Mouse (Mus musculus) heart, embryonic 13.5 days (tissue): ENCODE data around the gene Adprm. TPM values are rescaled to one million over a fixed set of nuclear protein-coding genes. Genes with fewer than 3 reads are reported as not detected.

Experiments used
- ATAC-seq: fragments of 200-750 bp; cut with Nextera tagmentation; 2 replicates; pipeline ENCODE4 v1.8.0; 2017; ENCODE audit warnings: moderate TSS enrichment; ENCODE audit not compliant: insufficient number of reproducible peaks, low FRiP score, low TSS enrichment; ENCODE audit errors: extremely low read depth
- H3K27ac ChIP-seq: fragments of 300-500 bp; sonication (generic); replicated peaks from 2 replicates; pipeline ENCODE4 v1.5.1; 2015; ENCODE audit warnings: moderate library complexity, mild to moderate bottlenecking, inconsistent platforms
- H3K27me3 ChIP-seq: fragments of 300-500 bp; sonication (generic); replicated peaks from 2 replicates; pipeline ENCODE4 v1.6.1; 2015; ENCODE audit warnings: mild to moderate bottlenecking, inconsistent platforms
- H3K36me3 ChIP-seq: fragments of 300-500 bp; sonication (generic); 2 replicates; pipeline ENCODE4 v1.6.1; 2015; ENCODE audit warnings: mild to moderate bottlenecking, inconsistent platforms
- H3K4me1 ChIP-seq: fragments of 300-500 bp; sonication (generic); 2 replicates; pipeline ENCODE4 v1.6.1; 2015; ENCODE audit warnings: inconsistent platforms
- H3K4me2 ChIP-seq: fragments of 300-500 bp; sonication (generic); 2 replicates; pipeline ENCODE4 v1.6.1; 2015; ENCODE audit warnings: inconsistent platforms, mild to moderate bottlenecking, moderate library complexity
- H3K4me3 ChIP-seq: fragments of 300-500 bp; sonication (generic); 2 replicates; pipeline ENCODE4 v1.5.1; 2015; ENCODE audit warnings: moderate library complexity, mild to moderate bottlenecking, inconsistent platforms
- H3K9ac ChIP-seq: fragments of 300-500 bp; sonication (generic); 2 replicates; pipeline ENCODE4 v1.6.1; 2015; ENCODE audit warnings: inconsistent platforms, mild to moderate bottlenecking, moderate library complexity
- H3K9me3 ChIP-seq: fragments of 300-500 bp; sonication (generic); 2 replicates; pipeline ENCODE4 v1.6.1; 2016; ENCODE audit warnings: inconsistent platforms
- WGBS: fragments of 180-500 bp; shearing (Covaris S2); methylation state at CpG from one replicate; pipeline ENCODE4 v1.1.7; 2015; ENCODE audit warnings: mixed read lengths; 5-methylcytosine and 5-hydroxymethylcytosine counted together
- polyA plus RNA-seq: library from polyadenylated mRNA; unstranded; fragments of >200 nt; fragmentation: Nextera tagmentation; extraction: Ambion mirVana; gene quantifications from 2 replicates; pipeline ENCODE4 v1.2.1, GENCODE M21; 2015

Gene Adprm
- polyA plus RNA-seq, 1 experiment from 2014 or later, result 16.0 TPM

DNA sequence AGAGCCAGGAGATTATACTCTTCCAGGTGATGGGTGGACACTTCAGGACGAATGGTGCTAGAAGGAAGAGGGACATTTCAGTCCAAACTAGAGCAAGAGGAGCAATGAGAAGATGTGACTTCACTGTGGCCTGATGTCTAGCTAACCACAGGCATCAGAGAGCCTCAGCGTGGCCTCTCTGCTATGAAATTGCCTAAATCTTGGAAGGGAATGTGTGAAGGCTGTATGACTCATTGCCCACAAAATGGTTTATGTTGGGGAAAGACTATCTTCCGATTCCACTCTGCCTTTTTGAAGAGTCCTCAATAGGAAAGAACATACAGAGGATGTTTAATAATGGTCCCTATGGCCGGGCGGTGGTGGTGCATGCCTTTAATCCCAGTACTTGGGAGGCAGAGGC is 24.4 kb upstream of the Adprm start:
- no peak for ATAC-seq
- Histone ChIP-seq H3K27ac (no peak overlapping the region), H3K4me3 (no peak overlapping the region), H3K9ac (no peak overlapping the region), H3K27me3 (peaks cover 24% of the 10 kb centered on the region; the same call in 1 of the 2 replicates), H3K36me3 (no peaks in the 10 kb centered on the region), H3K4me2 (no peak overlapping the region), H3K9me3 (no peaks in the 10 kb centered on the region), H3K4me1 (peaks cover 20% of the 10 kb centered on the region)
- 77% methylated on average over 5 of the region's 5 CpGs for WGBS

DNA sequence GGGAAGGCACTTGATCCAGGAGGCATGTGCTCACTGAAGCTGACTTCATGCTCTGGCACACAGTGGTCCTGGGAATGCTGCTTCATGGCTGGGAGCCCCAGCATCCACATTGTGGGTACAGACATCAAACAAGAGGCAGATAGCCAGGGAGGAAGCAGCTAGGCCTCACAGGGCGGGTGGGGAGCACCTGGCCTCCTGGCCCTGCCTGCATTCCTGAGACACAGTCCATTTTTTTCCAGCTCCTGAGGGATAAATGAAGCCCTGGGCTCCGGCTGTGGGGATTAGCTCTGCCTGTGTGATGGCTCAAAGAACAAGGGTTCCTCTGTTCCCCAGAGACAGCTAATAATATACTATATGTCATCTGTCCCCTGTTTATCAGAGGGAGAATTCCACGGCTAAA is 22.6 kb upstream of the Adprm start:
- Histone ChIP-seq H3K9me3 (no peaks in the 10 kb centered on the region), H3K4me3 (no peak overlapping the region), H3K4me2 (no peak overlapping the region), H3K36me3 (no peaks in the 10 kb centered on the region), H3K4me1 (peaks cover 9% of the 10 kb centered on the region; the same call in 1 of the 2 replicates), H3K27me3 (peaks cover 19% of the 10 kb centered on the region; the same call in 1 of the 2 replicates), H3K27ac (no peak overlapping the region), H3K9ac (no peak overlapping the region)
- 33% methylated on average over 3 of the region's 3 CpGs for WGBS
- no peak for ATAC-seq

DNA sequence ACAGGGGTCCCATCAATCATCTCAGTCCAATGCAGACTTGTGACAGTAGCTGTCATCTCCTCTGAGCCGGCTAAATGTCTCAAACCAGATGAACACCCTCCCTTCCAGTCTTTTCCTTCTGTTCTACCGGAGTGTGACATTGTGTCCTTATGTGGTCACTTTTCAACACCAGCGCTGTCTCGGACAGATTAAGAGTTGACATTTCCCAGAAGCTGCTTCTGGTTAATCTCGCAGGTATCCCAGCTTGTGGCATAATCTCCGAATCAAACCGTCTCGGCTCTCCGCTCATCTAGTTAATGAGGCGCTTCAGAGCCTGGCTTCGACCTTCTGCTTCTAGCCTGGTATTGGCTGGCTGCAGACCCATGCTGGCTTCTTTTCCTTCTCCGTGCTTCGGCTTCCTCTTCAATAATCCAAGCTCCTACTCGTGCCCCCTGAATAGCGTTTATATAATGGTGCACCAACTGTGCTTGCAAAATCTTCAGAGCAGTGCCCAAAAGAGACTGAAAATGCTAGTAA is 20.3 kb upstream of the Adprm start:
- peaks cover 9% of the 10 kb centered on the region; the same call in 1 of the 2 replicates for H3K27me3 ChIP-seq
- WGBS, result 41% methylated on average over 15 of the region's 15 CpGs
- H3K4me1 ChIP-seq, result peaks cover 9% of the 10 kb centered on the region; the same call in 1 of the 2 replicates
- H3K27ac ChIP-seq, result no peak overlapping the region
- no peaks in the 10 kb centered on the region for H3K9me3 ChIP-seq
- no peak overlapping the region for H3K4me3 ChIP-seq
- no peaks in the 10 kb centered on the region; the same call in 1 of the 2 replicates for H3K36me3 ChIP-seq
- no peak overlapping the region for H3K9ac ChIP-seq
- no peak for ATAC-seq
- H3K4me2 ChIP-seq, result peak overlapping the region; percentile 27

DNA sequence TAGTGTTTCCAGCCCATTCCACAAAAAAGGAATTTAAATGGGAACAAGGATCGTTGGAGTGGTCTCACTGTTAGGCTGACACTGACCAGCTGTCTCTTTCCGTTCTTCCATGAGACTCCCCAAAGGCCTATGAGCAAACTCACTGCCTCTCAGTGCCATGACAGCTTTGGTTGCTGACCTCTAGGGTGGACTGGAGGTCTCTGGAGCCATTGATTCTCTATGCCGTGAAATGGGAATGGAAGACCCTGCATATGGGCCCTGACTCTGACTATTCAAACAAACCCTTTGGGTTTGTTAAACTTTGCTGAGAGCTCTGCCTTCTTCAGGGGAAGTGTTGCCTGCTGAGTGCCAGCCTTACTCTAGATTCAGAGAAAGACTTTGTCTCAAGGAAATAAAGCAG is 15.3 kb upstream of the Adprm start:
- Histone ChIP-seq H3K27ac (no peak overlapping the region), H3K27me3 (peaks cover 4% of the 10 kb centered on the region; the same call in 1 of the 2 replicates), H3K9ac (no peak overlapping the region), H3K4me3 (no peak overlapping the region), H3K4me2 (no peak overlapping the region), H3K36me3 (peaks cover 45% of the 10 kb centered on the region), H3K4me1 (peaks cover 7% of the 10 kb centered on the region; the same call in 1 of the 2 replicates), H3K9me3 (no peaks in the 10 kb centered on the region)
- WGBS, result 89% methylated on average over 3 of the region's 3 CpGs
- no peak for ATAC-seq

DNA sequence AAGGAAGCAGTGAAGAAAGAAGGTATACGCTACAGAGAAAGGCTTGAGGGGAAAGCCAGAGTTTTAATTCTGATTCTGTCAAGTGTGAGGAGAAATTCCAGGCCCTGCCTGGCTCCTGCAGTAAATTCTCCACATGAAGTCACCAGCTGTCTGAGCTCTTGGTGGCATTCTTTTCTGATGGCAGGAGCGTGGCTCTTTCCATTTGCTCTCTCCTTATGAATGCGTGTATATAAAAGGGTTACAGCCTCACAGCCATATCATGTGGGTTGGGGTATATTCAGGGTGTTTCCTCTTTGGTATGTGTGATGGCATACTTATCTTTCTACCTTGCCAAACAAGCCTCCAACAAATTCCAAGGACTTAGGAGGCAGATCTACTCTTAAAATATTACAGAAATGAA is 10.3 kb upstream of the Adprm start:
- peaks cover 90% of the 10 kb centered on the region for H3K36me3 ChIP-seq
- no peak for ATAC-seq

DNA sequence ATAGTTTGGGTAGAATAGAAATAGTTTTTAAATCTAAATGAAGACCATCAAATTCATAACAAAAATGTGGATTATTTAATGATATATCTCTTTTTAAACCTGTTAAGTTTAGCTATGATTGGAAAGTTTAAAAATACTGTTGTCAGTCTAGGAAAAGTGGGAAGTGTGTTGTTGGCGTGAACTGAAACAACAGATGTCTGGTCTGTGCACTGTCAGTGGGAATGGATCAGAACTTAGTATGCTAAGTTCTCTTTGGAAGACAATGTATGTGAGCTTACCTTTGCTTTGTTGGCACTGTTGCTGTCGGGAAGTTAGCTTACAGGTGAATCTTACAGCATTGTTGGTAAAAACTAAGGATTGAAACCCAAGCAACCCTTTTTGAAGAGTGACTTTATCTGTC is 8.9 kb upstream of the Adprm start:
- Histone ChIP-seq H3K4me2 (no peak overlapping the region), H3K4me3 (no peak overlapping the region), H3K36me3 (peaks cover 94% of the 10 kb centered on the region), H3K9me3 (no peaks in the 10 kb centered on the region), H3K4me1 (no peaks in the 10 kb centered on the region), H3K27me3 (no peaks in the 10 kb centered on the region), H3K9ac (no peak overlapping the region), H3K27ac (no peak overlapping the region)
- WGBS, result 84% methylated on average over 2 of the region's 2 CpGs
- ATAC-seq, result no peak

More for the DNA sequence above, 10.3 kb upstream of the Adprm start:
- no peak overlapping the region for H3K27ac ChIP-seq
- no peaks in the 10 kb centered on the region for H3K27me3 ChIP-seq
- 78% methylated on average over 3 of the region's 3 CpGs for WGBS
- no peaks in the 10 kb centered on the region for H3K4me1 ChIP-seq
- H3K4me2 ChIP-seq, result no peak overlapping the region
- no peak overlapping the region for H3K4me3 ChIP-seq
- no peak overlapping the region for H3K9ac ChIP-seq
- H3K9me3 ChIP-seq, result no peaks in the 10 kb centered on the region

DNA sequence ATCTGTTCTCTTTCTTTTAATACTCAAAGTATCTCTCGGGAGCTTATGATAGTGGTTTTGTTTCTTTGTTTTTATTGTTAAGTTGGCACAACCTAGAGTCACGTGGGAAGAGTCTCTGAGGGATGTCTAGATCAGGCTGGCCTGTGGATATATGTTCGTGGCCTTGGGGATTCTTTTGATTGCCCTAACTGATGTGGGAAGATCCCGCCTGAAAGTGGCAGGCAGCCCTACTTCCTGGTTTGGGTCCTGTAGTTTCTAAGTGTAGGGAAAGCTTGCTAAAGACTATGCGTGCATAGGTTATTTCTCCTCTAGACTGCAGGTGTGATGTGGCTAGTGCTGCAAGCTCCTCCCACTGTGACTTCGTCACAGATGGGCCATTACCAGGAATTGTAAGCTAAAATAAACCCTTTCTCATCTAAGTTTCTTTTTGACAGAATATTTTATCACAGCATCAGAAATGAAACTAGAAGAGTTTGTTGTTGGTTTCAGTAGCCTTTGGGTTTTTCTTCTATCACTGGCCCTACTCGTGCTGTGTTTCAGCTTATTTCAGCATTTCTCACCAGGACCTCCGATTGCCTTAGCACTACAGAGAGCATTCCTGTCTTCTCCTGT is 2.5 kb upstream of the Adprm start:
- H3K9ac ChIP-seq, result no peak overlapping the region
- peaks cover 61% of the 10 kb centered on the region for H3K36me3 ChIP-seq

DNA sequence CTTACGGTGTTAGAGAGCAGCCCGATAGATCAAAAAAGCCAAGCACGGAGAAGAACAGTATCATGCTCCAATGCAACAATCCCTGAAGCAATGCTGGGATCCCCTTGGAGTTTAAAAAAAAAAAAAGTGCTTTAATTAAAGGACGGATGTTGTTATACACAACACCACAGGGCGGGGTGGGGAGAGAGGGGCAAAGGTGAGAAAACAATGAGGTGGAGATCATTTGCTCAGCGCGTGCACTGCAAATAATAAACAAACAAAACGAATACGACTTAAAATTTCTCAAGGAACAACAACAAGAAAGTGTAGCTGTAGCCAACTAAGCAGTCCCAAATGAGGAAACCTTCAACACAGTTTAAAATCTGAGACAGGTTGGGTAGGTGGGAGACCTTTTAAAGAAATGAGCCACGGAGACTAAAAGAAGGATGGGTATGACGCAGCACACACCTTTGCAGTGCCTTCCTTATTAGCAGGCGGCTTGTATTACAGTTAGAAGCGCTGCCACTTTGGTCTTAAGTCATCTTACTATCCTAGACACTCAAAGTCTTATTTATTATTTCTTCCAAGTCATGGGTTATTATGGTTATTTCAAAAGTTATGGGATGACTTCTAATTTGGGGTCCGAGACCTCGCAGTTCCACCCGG is 596 bp downstream of the Adprm start:
- peaks cover 26% of the 10 kb centered on the region for H3K4me1 ChIP-seq
- H3K27ac ChIP-seq, result peak overlapping the region; percentile 90
- peak overlapping the region; percentile 87 for H3K4me2 ChIP-seq
- no peaks in the 10 kb centered on the region for H3K9me3 ChIP-seq
- H3K27me3 ChIP-seq, result no peaks in the 10 kb centered on the region
- WGBS, result 8% methylated on average over 16 of the region's 16 CpGs
- H3K36me3 ChIP-seq, result peaks cover 43% of the 10 kb centered on the region
- H3K4me3 ChIP-seq, result peak overlapping the region; percentile 99
- H3K9ac ChIP-seq, result peak overlapping the region; percentile 95
- no peak for ATAC-seq

More for the DNA sequence above, 2.5 kb upstream of the Adprm start:
- H3K27ac ChIP-seq, result no peak overlapping the region
- no peaks in the 10 kb centered on the region for H3K9me3 ChIP-seq
- WGBS, result 86% methylated on average over 8 of the region's 8 CpGs
- H3K4me1 ChIP-seq, result peaks cover 19% of the 10 kb centered on the region
- H3K4me3 ChIP-seq, result no peak overlapping the region
- no peak for ATAC-seq
- no peak overlapping the region for H3K4me2 ChIP-seq
- H3K27me3 ChIP-seq, result no peaks in the 10 kb centered on the region

DNA sequence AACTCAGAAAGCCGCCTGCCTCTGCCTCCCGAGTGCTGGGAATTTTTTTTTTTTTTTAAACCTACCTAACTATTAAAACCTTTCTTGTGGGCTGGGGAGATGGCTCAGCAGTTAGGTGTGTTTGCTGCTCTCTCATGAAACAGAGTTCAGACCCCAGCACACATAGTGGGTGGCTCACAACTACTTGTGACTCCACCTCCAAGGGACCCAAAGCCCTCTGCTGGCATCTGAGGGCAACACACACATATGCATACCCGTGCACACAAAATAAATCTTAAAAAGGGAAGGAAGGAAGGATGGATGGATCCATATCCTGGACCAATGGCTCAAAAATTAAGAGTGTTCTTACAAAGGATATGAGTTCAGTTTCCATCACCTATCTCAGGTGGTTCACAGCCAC is 3.1 kb downstream of the Adprm start:
- H3K4me3 ChIP-seq, result no peak overlapping the region
- H3K4me2 ChIP-seq, result no peak overlapping the region
- no peak overlapping the region for H3K9ac ChIP-seq
- no peaks in the 10 kb centered on the region for H3K27me3 ChIP-seq
- H3K27ac ChIP-seq, result no peak overlapping the region
- H3K4me1 ChIP-seq, result peaks cover 26% of the 10 kb centered on the region
- 88% methylated on average over 3 of the region's 3 CpGs for WGBS
- ATAC-seq, result no peak
- H3K9me3 ChIP-seq, result no peaks in the 10 kb centered on the region
- H3K36me3 ChIP-seq, result peaks cover 37% of the 10 kb centered on the region

DNA sequence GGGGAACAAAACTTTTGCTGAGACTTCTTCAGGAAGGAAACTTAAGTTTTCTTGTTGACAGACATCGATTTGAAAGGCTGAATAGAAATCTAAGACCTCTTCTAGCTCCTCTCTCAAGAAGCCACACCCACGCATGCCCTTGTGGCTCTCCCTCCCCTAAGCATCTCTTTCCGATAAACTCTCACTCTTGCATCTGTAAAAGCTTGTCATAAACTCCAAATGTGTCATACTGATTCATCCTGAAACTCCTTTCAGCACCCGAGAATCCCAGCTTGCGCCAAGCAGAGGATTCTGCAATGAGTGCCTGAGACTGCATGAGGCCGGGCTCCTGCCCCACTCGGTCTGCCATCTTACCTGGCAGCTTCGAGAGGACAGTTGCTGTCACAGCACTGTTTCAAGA is 3.9 kb downstream of the Adprm start:
- Histone ChIP-seq H3K9ac (no peak overlapping the region), H3K4me1 (peaks cover 20% of the 10 kb centered on the region), H3K27ac (no peak overlapping the region), H3K36me3 (peaks cover 37% of the 10 kb centered on the region), H3K4me3 (no peak overlapping the region), H3K4me2 (no peak overlapping the region), H3K9me3 (no peaks in the 10 kb centered on the region), H3K27me3 (no peaks in the 10 kb centered on the region)
- no peak for ATAC-seq
- WGBS, result 84% methylated on average over 8 of the region's 8 CpGs

DNA sequence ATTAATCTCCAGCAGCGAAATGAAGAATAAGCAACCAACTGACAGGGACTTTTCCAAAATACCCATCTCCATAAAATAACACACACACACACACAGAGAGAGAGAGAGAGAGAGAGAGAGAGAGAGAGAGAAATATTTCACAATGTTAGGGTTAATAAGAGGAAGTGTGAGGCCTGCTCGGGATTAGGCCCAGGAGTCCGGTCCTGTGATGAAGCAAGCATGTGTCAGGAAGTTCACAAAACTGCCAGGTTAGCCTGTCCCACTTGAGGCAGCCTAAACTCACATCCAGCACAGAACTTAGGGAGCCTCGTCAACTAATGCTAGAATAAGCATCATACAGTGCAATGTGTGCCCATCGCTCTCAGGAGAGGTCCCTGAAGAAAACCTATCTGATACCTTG is 5.2 kb downstream of the Adprm start:
- H3K27me3 ChIP-seq, result no peaks in the 10 kb centered on the region
- no peaks in the 10 kb centered on the region for H3K9me3 ChIP-seq
- H3K4me3 ChIP-seq, result no peak overlapping the region
- peaks cover 40% of the 10 kb centered on the region for H3K36me3 ChIP-seq
- 87% methylated on average over 5 of the region's 5 CpGs for WGBS
- ATAC-seq, result no peak
- no peak overlapping the region for H3K27ac ChIP-seq
- H3K4me2 ChIP-seq, result no peak overlapping the region
- H3K9ac ChIP-seq, result no peak overlapping the region
- peaks cover 21% of the 10 kb centered on the region for H3K4me1 ChIP-seq

DNA sequence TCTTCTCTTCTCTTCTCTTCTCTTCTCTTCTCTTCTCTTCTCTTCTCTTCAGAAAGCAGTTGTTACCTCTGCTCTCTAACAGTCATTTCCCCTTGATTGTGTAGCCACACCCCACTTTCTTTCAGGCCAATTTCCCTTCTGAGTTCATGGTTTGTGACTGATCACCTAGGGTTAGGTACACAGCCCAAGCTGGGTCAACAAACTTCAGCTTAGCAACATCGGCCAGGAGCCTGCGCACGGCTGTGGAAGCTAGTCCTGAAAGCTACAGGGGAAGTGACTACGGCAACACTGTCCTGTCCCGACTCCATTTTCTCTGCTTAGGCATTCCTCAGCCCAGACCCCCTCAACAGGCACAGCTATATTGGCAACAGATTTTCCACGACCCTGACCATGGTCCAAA is 7.4 kb downstream of the Adprm start:
- 88% methylated on average over 6 of the region's 6 CpGs for WGBS
- Histone ChIP-seq H3K27me3 (no peaks in the 10 kb centered on the region), H3K36me3 (peaks cover 54% of the 10 kb centered on the region), H3K4me2 (no peak overlapping the region), H3K9ac (no peak overlapping the region), H3K4me3 (no peak overlapping the region), H3K9me3 (no peaks in the 10 kb centered on the region), H3K4me1 (peaks cover 21% of the 10 kb centered on the region), H3K27ac (no peak overlapping the region)
- ATAC-seq, result no peak
